Mouse (Mus musculus) limb, embryonic 10.5 days (tissue): ENCODE measurements at regions not wholly inside any gene's neighbourhood (a gene's known extent, or its start where the extent isn't known, plus 50 kb on each side); places are given as distances from the start of the nearest gene placed in this dataset.

Experiments used
- DNase-seq: peaks from one replicate; pipeline ENCODE4 v3.0.0-alpha.2; 2017; ENCODE audit warnings: low spot score
- H3K27ac ChIP-seq: fragments of 300-500 bp; sonication (generic); 2 replicates; pipeline ENCODE4 v1.5.1; 2016; ENCODE audit warnings: mild to moderate bottlenecking
- H3K27me3 ChIP-seq: fragments of 300-500 bp; sonication (generic); 2 replicates; pipeline ENCODE4 v1.6.1; 2016; ENCODE audit warnings: low read depth, mild to moderate bottlenecking; ENCODE audit not compliant: poor library complexity, severe bottlenecking
- H3K36me3 ChIP-seq: fragments of 300-500 bp; sonication (generic); 2 replicates; pipeline ENCODE4 v1.6.1; 2016; ENCODE audit warnings: mild to moderate bottlenecking, moderate library complexity
- H3K4me1 ChIP-seq: fragments of 300-500 bp; sonication (generic); 2 replicates; pipeline ENCODE4 v1.6.1; 2016
- H3K4me3 ChIP-seq: fragments of 300-500 bp; sonication (generic); 2 replicates; pipeline ENCODE4 v1.5.1; 2016; ENCODE audit warnings: mild to moderate bottlenecking, moderate library complexity
- H3K9me3 ChIP-seq: fragments of 300-500 bp; sonication (generic); replicated peaks from 2 replicates; pipeline ENCODE4 v1.6.1; 2016; ENCODE audit warnings: mild to moderate bottlenecking
- WGBS: fragments of 180-500 bp; shearing (Covaris S2); methylation state at CpG from one replicate; pipeline ENCODE4 v1.1.7; 2016; 5-methylcytosine and 5-hydroxymethylcytosine counted together

- H3K4me1 ChIP-seq = peaks cover 14% of the 10 kb centered on the region
- no peaks in the 10 kb centered on the region for H3K27me3 ChIP-seq
- H3K4me3 ChIP-seq = no peak overlapping the region
- WGBS = 86% methylated on average over 7 of the region's 7 CpGs
- no peak for DNase-seq
- no peaks in the 10 kb centered on the region for H3K36me3 ChIP-seq
- no peaks in the 10 kb centered on the region for H3K9me3 ChIP-seq
- 0 out of 2 replicates have a peak overlapping the region, but pooled peaks have one; percentile 30 for H3K27ac ChIP-seq
These were observed 65.6 kb upstream of the Elk3 start for GRCm38 (mm10) chr10:93376457-93376941.

GRCm38 (mm10) chr10:93389276-93389675 is 63.9 kb upstream of the Lta4h start:
- Histone ChIP-seq H3K4me1 (peaks cover 5% of the 10 kb centered on the region), H3K4me3 (no peak overlapping the region), H3K36me3 (no peaks in the 10 kb centered on the region), H3K27me3 (no peaks in the 10 kb centered on the region), H3K27ac (no peak overlapping the region), H3K9me3 (no peaks in the 10 kb centered on the region)
- WGBS = 93% methylated on average over 6 of the region's 6 CpGs
- no peak for DNase-seq

- no peaks in the 10 kb centered on the region for H3K9me3 ChIP-seq
- peaks cover 5% of the 10 kb centered on the region for H3K4me1 ChIP-seq
- no peaks in the 10 kb centered on the region for H3K27me3 ChIP-seq
- peak overlapping the region; percentile 46 for H3K27ac ChIP-seq
- DNase-seq = no peak
- no peak overlapping the region for H3K4me3 ChIP-seq
- no peaks in the 10 kb centered on the region for H3K36me3 ChIP-seq
- 74% methylated on average over 5 of the region's 5 CpGs for WGBS
These were observed 61.9 kb upstream of the Lta4h start for GRCm38 (mm10) chr10:93391296-93391695.

GRCm38 (mm10) chr10:93393902-93394301 is 59.3 kb upstream of the Lta4h start:
- Histone ChIP-seq H3K27me3 (no peaks in the 10 kb centered on the region), H3K4me3 (no peak overlapping the region), H3K4me1 (peaks cover 5% of the 10 kb centered on the region), H3K36me3 (no peaks in the 10 kb centered on the region), H3K9me3 (no peaks in the 10 kb centered on the region), H3K27ac (no peak overlapping the region)
- WGBS = 85% methylated on average over 1 of the region's 1 CpGs
- DNase-seq = no peak

GRCm38 (mm10) chr10:93397711-93398110 is 55.5 kb upstream of the Lta4h start:
- no peaks in the 10 kb centered on the region for H3K36me3 ChIP-seq
- 89% methylated on average over 5 of the region's 5 CpGs for WGBS
- H3K9me3 ChIP-seq = no peaks in the 10 kb centered on the region
- H3K27me3 ChIP-seq = no peaks in the 10 kb centered on the region
- H3K4me3 ChIP-seq = no peak overlapping the region
- no peaks in the 10 kb centered on the region for H3K4me1 ChIP-seq
- no peak for DNase-seq
- H3K27ac ChIP-seq = no peak overlapping the region

- Histone ChIP-seq H3K27me3 (no peaks in the 10 kb centered on the region), H3K4me3 (no peak overlapping the region), H3K36me3 (no peaks in the 10 kb centered on the region), H3K4me1 (no peaks in the 10 kb centered on the region), H3K27ac (no peak overlapping the region), H3K9me3 (no peaks in the 10 kb centered on the region)
- 82% methylated on average over 11 of the region's 11 CpGs for WGBS
- no peak for DNase-seq
These were observed 54.5 kb upstream of the Lta4h start for GRCm38 (mm10) chr10:93398531-93399320.

- 72% methylated on average over 5 of the region's 5 CpGs for WGBS
- Histone ChIP-seq H3K36me3 (no peaks in the 10 kb centered on the region), H3K9me3 (no peaks in the 10 kb centered on the region), H3K27me3 (no peaks in the 10 kb centered on the region), H3K4me3 (no peak overlapping the region), H3K4me1 (no peaks in the 10 kb centered on the region), H3K27ac (no peak overlapping the region)
- DNase-seq = no peak
These were observed 50.3 kb upstream of the Lta4h start for GRCm38 (mm10) chr10:93402689-93403509.
